ENCODE assay signal across 17 mouse cellular contexts in the genomic region with DNA sequence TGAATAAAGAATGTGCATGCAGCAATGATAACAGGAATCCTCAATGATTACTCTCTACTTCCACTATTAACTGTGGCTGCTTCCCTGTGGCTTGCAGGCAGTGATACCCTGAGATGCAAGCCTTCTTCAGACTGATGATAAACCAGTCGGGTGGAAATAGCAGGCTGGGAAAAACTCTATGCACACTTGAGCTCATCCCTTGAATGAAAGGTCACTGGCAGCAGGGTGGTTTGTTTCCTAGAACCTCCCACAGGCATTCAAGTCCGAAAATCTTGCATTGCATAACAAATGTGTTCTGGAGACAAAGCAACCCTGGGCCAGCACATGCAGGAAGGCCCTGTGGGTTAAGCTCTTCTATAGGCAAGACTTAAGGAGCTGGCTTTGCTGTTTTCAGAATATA.
DNase-seq lines count a peak whose midpoint lies in the region; ATAC-seq lines count a peak whose summit lies in the region.
"Had no signal": no experiment of that assay in that cellular context is flagged by ENCODE, and none has a peak within 500 bp of the region (broad histone marks: within the 10 kb centered on the region; RNA-seq: fewer than 3 reads in every experiment).

No protein-coding gene starts in this region.

- H3K27me3 ChIP-seq in hindbrain, embryonic 11.5 days (ENCODE audit: control insufficient read depth, insufficient read depth, low read length) = no peaks in the 10 kb centered on the region
- no peaks in the 10 kb centered on the region for H3K27me3 ChIP-seq in hindbrain, embryonic 12.5 days
- no peaks in the 10 kb centered on the region for H3K27me3 ChIP-seq in midbrain, embryonic 13.5 days
- H3K27me3 ChIP-seq in midbrain, embryonic 15.5 days (replicated peaks) = no peaks in the 10 kb centered on the region
- H3K27me3 ChIP-seq: heart, embryonic 13.5 days; Patski had no signal

- 19% methylated on average over 2 of the region's 2 CpGs for WGBS in hindbrain, embryonic 11.5 days
- WGBS in hindbrain, embryonic 12.5 days = 5% methylated on average over 2 of the region's 2 CpGs
- 4% methylated on average over 2 of the region's 2 CpGs for WGBS in midbrain, embryonic 13.5 days
- WGBS in midbrain, embryonic 15.5 days = 3% methylated on average over 2 of the region's 2 CpGs

- no peak overlapping the region for H3K4me2 ChIP-seq in hindbrain, embryonic 11.5 days (replicated peaks; ENCODE audit: low read depth, low read length)
- no peak overlapping the region for H3K4me2 ChIP-seq in hindbrain, embryonic 12.5 days (replicated peaks)
- no peak overlapping the region for H3K4me2 ChIP-seq in midbrain, embryonic 13.5 days (replicated peaks)
- H3K4me2 ChIP-seq in midbrain, embryonic 15.5 days = no peak overlapping the region
- H3K4me2 ChIP-seq: heart, embryonic 13.5 days; lung, embryonic 14.5 days had no signal

- ATAC-seq in hindbrain, embryonic 11.5 days (ENCODE audit: low FRiP score) = peak; percentile 47; the same call in 1 of the 2 replicates
- no peak for ATAC-seq in hindbrain, embryonic 12.5 days (ENCODE audit: low FRiP score)
- ATAC-seq in midbrain, embryonic 13.5 days = 0 out of 2 replicates have a peak, but pooled peaks have one; percentile 40
- no peak for ATAC-seq in midbrain, embryonic 15.5 days (replicated peaks)
- ATAC-seq: forebrain, postnatal 0 days; Patski had no signal

- no peak overlapping the region for H3K27ac ChIP-seq in hindbrain, embryonic 11.5 days (ENCODE audit: low read depth, low read length)
- H3K27ac ChIP-seq in hindbrain, embryonic 12.5 days = no peak overlapping the region
- no peak overlapping the region for H3K27ac ChIP-seq in midbrain, embryonic 13.5 days
- H3K27ac ChIP-seq in midbrain, embryonic 15.5 days = no peak overlapping the region
- H3K27ac ChIP-seq: heart, embryonic 13.5 days; left cerebral cortex, adult 2 months had no signal

- peak; percentile 14 for DNase-seq in hindbrain, embryonic 11.5 days (ENCODE audit: low spot score)
- DNase-seq in embryo, embryonic 10 days (ENCODE audit: low spot score) = peak; percentile 11
- peak; percentile 29 for DNase-seq in retina, embryonic 14.5 days (ENCODE audit: low spot score)
- no peak for DNase-seq in cerebellum, postnatal 10 days
- no peak for DNase-seq in layer of hippocampus, adult 18-20 months (ENCODE audit: low spot score in 2 of 2)
- DNase-seq: cerebellum, adult 11 months; forebrain, postnatal 0 days; liver; lung, embryonic 14.5 days; thymus, postnatal 14 days had no signal

- no peaks in the 10 kb centered on the region for H3K36me3 ChIP-seq in hindbrain, embryonic 11.5 days (ENCODE audit: control insufficient read depth, insufficient read depth, low read length)
- H3K36me3 ChIP-seq in hindbrain, embryonic 12.5 days = no peaks in the 10 kb centered on the region
- no peaks in the 10 kb centered on the region for H3K36me3 ChIP-seq in midbrain, embryonic 13.5 days
- H3K36me3 ChIP-seq in midbrain, embryonic 15.5 days (replicated peaks) = no peaks in the 10 kb centered on the region
- H3K36me3 ChIP-seq: heart, embryonic 13.5 days had no signal

- no peak overlapping the region for H3K9ac ChIP-seq in hindbrain, embryonic 11.5 days (ENCODE audit: low read depth, low read length)
- H3K9ac ChIP-seq in hindbrain, embryonic 12.5 days = no peak overlapping the region
- H3K9ac ChIP-seq in midbrain, embryonic 13.5 days (replicated peaks) = no peak overlapping the region
- no peak overlapping the region for H3K9ac ChIP-seq in midbrain, embryonic 15.5 days
- H3K9ac ChIP-seq: forebrain, postnatal 0 days; heart, embryonic 13.5 days; lung, embryonic 14.5 days had no signal

- H3K4me3 ChIP-seq in hindbrain, embryonic 11.5 days (ENCODE audit: low read depth, low read length) = no peak overlapping the region
- no peak overlapping the region for H3K4me3 ChIP-seq in hindbrain, embryonic 12.5 days
- H3K4me3 ChIP-seq in midbrain, embryonic 13.5 days (replicated peaks) = no peak overlapping the region
- no peak overlapping the region for H3K4me3 ChIP-seq in midbrain, embryonic 15.5 days
- H3K4me3 ChIP-seq: heart, embryonic 13.5 days; left cerebral cortex, adult 2 months; myocyte had no signal

- no peaks in the 10 kb centered on the region for H3K4me1 ChIP-seq in hindbrain, embryonic 11.5 days (replicated peaks; ENCODE audit: control insufficient read depth, insufficient read depth, low read length)
- H3K4me1 ChIP-seq in hindbrain, embryonic 12.5 days = no peaks in the 10 kb centered on the region
- H3K4me1 ChIP-seq in midbrain, embryonic 13.5 days (replicated peaks) = no peaks in the 10 kb centered on the region; the same call in 1 of the 2 replicates
- H3K4me1 ChIP-seq in midbrain, embryonic 15.5 days = no peaks in the 10 kb centered on the region
- H3K4me1 ChIP-seq: heart, embryonic 13.5 days had no signal

- H3K9me3 ChIP-seq in hindbrain, embryonic 11.5 days (ENCODE audit: control insufficient read depth, low read length) = no peaks in the 10 kb centered on the region
- no peaks in the 10 kb centered on the region for H3K9me3 ChIP-seq in hindbrain, embryonic 12.5 days (replicated peaks)
- no peaks in the 10 kb centered on the region for H3K9me3 ChIP-seq in midbrain, embryonic 13.5 days
- no peaks in the 10 kb centered on the region for H3K9me3 ChIP-seq in midbrain, embryonic 15.5 days
- H3K9me3 ChIP-seq: heart, embryonic 13.5 days had no signal

Comparison
In these comparisons a context has a peak if more than half of its experiments do, and no peak if none do; other contexts are left out.
1. ATAC-seq: peak in hindbrain, embryonic 11.5 days (single experiment) and midbrain, embryonic 13.5 days (single experiment); none in hindbrain, embryonic 12.5 days (single experiment) and midbrain, embryonic 15.5 days (single experiment).
2. DNase-seq: peak in hindbrain, embryonic 11.5 days (single experiment), embryo, embryonic 10 days (single experiment) and retina, embryonic 14.5 days (single experiment); none in cerebellum, postnatal 10 days (0 of 2) and layer of hippocampus, adult 18-20 months (0 of 2).